Mouse (Mus musculus): ENCODE results near the gene Sfmbt1.

DNA sequence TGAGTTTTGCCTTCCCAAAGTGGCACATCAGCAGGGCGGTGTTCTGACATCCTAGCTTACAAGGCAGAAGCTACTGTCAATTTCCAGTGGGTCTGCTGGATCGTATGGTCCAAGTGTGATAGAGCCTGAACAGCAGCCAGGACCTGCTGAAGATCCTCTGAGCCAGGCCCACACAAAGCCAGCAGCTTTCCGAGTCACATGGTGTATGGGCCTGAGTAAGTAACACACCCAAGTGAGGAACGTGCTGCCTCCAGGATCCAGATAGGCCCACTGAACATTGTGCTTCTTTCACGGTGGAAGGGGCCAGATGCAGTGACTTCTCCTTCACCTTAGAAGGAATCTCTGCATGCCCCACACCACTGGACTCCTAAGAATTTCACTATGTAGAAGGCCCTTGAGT, 137.7 kb downstream of the Sfmbt1 start:
- TF ChIP-seq CHD2 (IDR thresholded peaks at IDR 0.05; ENCODE audit: low read depth, low read length) = no peak
- TF ChIP-seq ZC3H11A (IDR thresholded peaks at IDR 0.05; ENCODE audit: borderline replicate concordance, low read depth, low read length) = no peak
- no peak for TF ChIP-seq ZNF384 (IDR thresholded peaks at IDR 0.05; ENCODE audit: low read depth, low read length)
- TF ChIP-seq HCFC1 (IDR thresholded peaks at IDR 0.05; ENCODE audit: borderline replicate concordance, insufficient read depth, low read length) = no peak

Data from ES-E14 (cell line).